Mouse (Mus musculus): ENCODE measurements around the gene Dyrk3. TPM values are rescaled to one million over a fixed set of nuclear protein-coding genes. Genes with fewer than 3 reads are reported as not detected.

The Dyrk3 gene
- polyA plus RNA-seq, 1 experiment from 2014 or later: 3.4 TPM

GRCm38 (mm10) chr1:131092846-131093245, 45.3 kb downstream of the Dyrk3 start:
- 94% methylated on average over 3 of the region's 3 CpGs for whole genome bisulfite sequencing
- Histone ChIP-seq H3K4me3 (replicated peaks; ENCODE audit: low read length) (no peak overlapping the region), H3K4me2 (ENCODE audit: low read depth, low read length) (no peak overlapping the region), H3K9ac (ENCODE audit: low read length) (no peak overlapping the region), H3K9me3 (replicated peaks; ENCODE audit: control insufficient read depth, low read length) (no peaks in the 10 kb centered on the region), H3K36me3 (ENCODE audit: control insufficient read depth, insufficient read depth, low read length) (no peaks in the 10 kb centered on the region), H3K27me3 (ENCODE audit: control insufficient read depth, insufficient read depth, low read length) (no peaks in the 10 kb centered on the region), H3K27ac (ENCODE audit: low read length) (no peak overlapping the region), H3K4me1 (ENCODE audit: control insufficient read depth, insufficient read depth, low read length) (peaks cover 70% of the 10 kb centered on the region)
- ATAC-seq (ENCODE audit: insufficient read depth, low FRiP score): no peak

GRCm38 (mm10) chr1:131092173-131092572, 46.0 kb downstream of the Dyrk3 start:
- 73% methylated on average over 3 of the region's 3 CpGs for WGBS
- no peaks in the 10 kb centered on the region for H3K9me3 ChIP-seq (replicated peaks; ENCODE audit: control insufficient read depth, low read length)
- no peak for ATAC-seq (ENCODE audit: insufficient read depth, low FRiP score)
- no peak overlapping the region for H3K27ac ChIP-seq (ENCODE audit: low read length)
- no peaks in the 10 kb centered on the region for H3K36me3 ChIP-seq (ENCODE audit: control insufficient read depth, insufficient read depth, low read length)
- H3K4me1 ChIP-seq (ENCODE audit: control insufficient read depth, insufficient read depth, low read length): peaks cover 74% of the 10 kb centered on the region
- no peak overlapping the region for H3K4me2 ChIP-seq (ENCODE audit: low read depth, low read length)
- H3K9ac ChIP-seq (ENCODE audit: low read length): no peak overlapping the region
- H3K4me3 ChIP-seq (replicated peaks; ENCODE audit: low read length): no peak overlapping the region
- H3K27me3 ChIP-seq (ENCODE audit: control insufficient read depth, insufficient read depth, low read length): no peaks in the 10 kb centered on the region

- H3K9ac ChIP-seq (ENCODE audit: low read length): no peak overlapping the region
- ATAC-seq (ENCODE audit: insufficient read depth, low FRiP score): no peak
Observed at GRCm38 (mm10) chr1:131091481-131091880, 46.7 kb downstream of the Dyrk3 start.

GRCm38 (mm10) chr1:131090877-131091276, 47.3 kb downstream of the Dyrk3 start:
- H3K27me3 ChIP-seq (ENCODE audit: control insufficient read depth, insufficient read depth, low read length): no peaks in the 10 kb centered on the region
- ATAC-seq (ENCODE audit: insufficient read depth, low FRiP score): no peak
- H3K9ac ChIP-seq (ENCODE audit: low read length): no peak overlapping the region
- 57% methylated on average over 4 of the region's 4 CpGs for WGBS
- H3K9me3 ChIP-seq (replicated peaks; ENCODE audit: control insufficient read depth, low read length): no peaks in the 10 kb centered on the region
- H3K4me2 ChIP-seq (ENCODE audit: low read depth, low read length): no peak overlapping the region
- H3K4me3 ChIP-seq (replicated peaks; ENCODE audit: low read length): no peak overlapping the region
- H3K27ac ChIP-seq (ENCODE audit: low read length): no peak overlapping the region
- no peaks in the 10 kb centered on the region for H3K36me3 ChIP-seq (ENCODE audit: control insufficient read depth, insufficient read depth, low read length)
- H3K4me1 ChIP-seq (ENCODE audit: control insufficient read depth, insufficient read depth, low read length): peaks cover 84% of the 10 kb centered on the region

More at GRCm38 (mm10) chr1:131091481-131091880, 46.7 kb downstream of the Dyrk3 start:
- Histone ChIP-seq H3K27ac (ENCODE audit: low read length) (no peak overlapping the region), H3K4me2 (ENCODE audit: low read depth, low read length) (no peak overlapping the region), H3K36me3 (ENCODE audit: control insufficient read depth, insufficient read depth, low read length) (no peaks in the 10 kb centered on the region), H3K9me3 (replicated peaks; ENCODE audit: control insufficient read depth, low read length) (no peaks in the 10 kb centered on the region), H3K4me1 (ENCODE audit: control insufficient read depth, insufficient read depth, low read length) (peaks cover 81% of the 10 kb centered on the region), H3K27me3 (ENCODE audit: control insufficient read depth, insufficient read depth, low read length) (no peaks in the 10 kb centered on the region), H3K4me3 (replicated peaks; ENCODE audit: low read length) (no peak overlapping the region)
- WGBS: 77% methylated on average over 3 of the region's 3 CpGs

GRCm38 (mm10) chr1:131090261-131090660, 47.9 kb downstream of the Dyrk3 start:
- Histone ChIP-seq H3K4me3 (replicated peaks; ENCODE audit: low read length) (no peak overlapping the region), H3K36me3 (ENCODE audit: control insufficient read depth, insufficient read depth, low read length) (no peaks in the 10 kb centered on the region), H3K27me3 (ENCODE audit: control insufficient read depth, insufficient read depth, low read length) (no peaks in the 10 kb centered on the region), H3K27ac (ENCODE audit: low read length) (no peak overlapping the region), H3K9me3 (replicated peaks; ENCODE audit: control insufficient read depth, low read length) (no peaks in the 10 kb centered on the region), H3K4me2 (ENCODE audit: low read depth, low read length) (no peak overlapping the region), H3K9ac (ENCODE audit: low read length) (no peak overlapping the region; the same call in 1 of the 2 replicates), H3K4me1 (ENCODE audit: control insufficient read depth, insufficient read depth, low read length) (peaks cover 82% of the 10 kb centered on the region)
- no peak for ATAC-seq (ENCODE audit: insufficient read depth, low FRiP score)
- 60% methylated on average over 5 of the region's 5 CpGs for WGBS

GRCm38 (mm10) chr1:131089525-131090127, 48.5 kb downstream of the Dyrk3 start:
- no peak overlapping the region for H3K4me3 ChIP-seq (replicated peaks; ENCODE audit: low read length)
- no peak overlapping the region for H3K4me2 ChIP-seq (ENCODE audit: low read depth, low read length)
- no peaks in the 10 kb centered on the region for H3K9me3 ChIP-seq (replicated peaks; ENCODE audit: control insufficient read depth, low read length)
- H3K27ac ChIP-seq (ENCODE audit: low read length): no peak overlapping the region
- no peak overlapping the region for H3K9ac ChIP-seq (ENCODE audit: low read length)
- no peaks in the 10 kb centered on the region for H3K36me3 ChIP-seq (ENCODE audit: control insufficient read depth, insufficient read depth, low read length)
- no peak for ATAC-seq (ENCODE audit: insufficient read depth, low FRiP score)
- H3K27me3 ChIP-seq (ENCODE audit: control insufficient read depth, insufficient read depth, low read length): no peaks in the 10 kb centered on the region
- 53% methylated on average over 2 of the region's 2 CpGs for WGBS
- H3K4me1 ChIP-seq (ENCODE audit: control insufficient read depth, insufficient read depth, low read length): peaks cover 81% of the 10 kb centered on the region

- Histone ChIP-seq H3K9me3 (replicated peaks; ENCODE audit: control insufficient read depth, low read length) (no peaks in the 10 kb centered on the region), H3K9ac (ENCODE audit: low read length) (no peak overlapping the region), H3K36me3 (ENCODE audit: control insufficient read depth, insufficient read depth, low read length) (no peaks in the 10 kb centered on the region), H3K27ac (ENCODE audit: low read length) (no peak overlapping the region), H3K4me1 (ENCODE audit: control insufficient read depth, insufficient read depth, low read length) (peaks cover 81% of the 10 kb centered on the region), H3K27me3 (ENCODE audit: control insufficient read depth, insufficient read depth, low read length) (no peaks in the 10 kb centered on the region), H3K4me2 (ENCODE audit: low read depth, low read length) (no peak overlapping the region), H3K4me3 (replicated peaks; ENCODE audit: low read length) (no peak overlapping the region)
- 44% methylated on average over 11 of the region's 11 CpGs for WGBS
- no peak for ATAC-seq (ENCODE audit: insufficient read depth, low FRiP score)
Observed at GRCm38 (mm10) chr1:131088547-131088946, 49.6 kb downstream of the Dyrk3 start.

- 46% methylated on average over 7 of the region's 7 CpGs for WGBS
- 0 out of 2 replicates have a peak, but pooled peaks have one; percentile 14 for ATAC-seq (ENCODE audit: insufficient read depth, low FRiP score)
- no peaks in the 10 kb centered on the region for H3K36me3 ChIP-seq (ENCODE audit: control insufficient read depth, insufficient read depth, low read length)
- no peaks in the 10 kb centered on the region for H3K27me3 ChIP-seq (ENCODE audit: control insufficient read depth, insufficient read depth, low read length)
- peaks cover 84% of the 10 kb centered on the region for H3K4me1 ChIP-seq (ENCODE audit: control insufficient read depth, insufficient read depth, low read length)
- H3K4me2 ChIP-seq (ENCODE audit: low read depth, low read length): no peak overlapping the region
- no peaks in the 10 kb centered on the region for H3K9me3 ChIP-seq (replicated peaks; ENCODE audit: control insufficient read depth, low read length)
- H3K9ac ChIP-seq (ENCODE audit: low read length): no peak overlapping the region
- H3K27ac ChIP-seq (ENCODE audit: low read length): peak overlapping the region; percentile 35; the same call in 1 of the 2 replicates
- no peak overlapping the region for H3K4me3 ChIP-seq (replicated peaks; ENCODE audit: low read length)
Observed at GRCm38 (mm10) chr1:131086907-131087306, 51.2 kb downstream of the Dyrk3 start.

GRCm38 (mm10) chr1:131085957-131086739, 52.0 kb downstream of the Dyrk3 start:
- Histone ChIP-seq H3K4me2 (ENCODE audit: low read depth, low read length) (no peak overlapping the region), H3K4me1 (ENCODE audit: control insufficient read depth, insufficient read depth, low read length) (peaks cover 86% of the 10 kb centered on the region)
- ATAC-seq (ENCODE audit: insufficient read depth, low FRiP score): no peak

More at GRCm38 (mm10) chr1:131085957-131086739, 52.0 kb downstream of the Dyrk3 start:
- 38% methylated on average over 4 of the region's 4 CpGs for whole genome bisulfite sequencing
- H3K27ac ChIP-seq (ENCODE audit: low read length): peak overlapping the region; percentile 35; the same call in 1 of the 2 replicates
- H3K27me3 ChIP-seq (ENCODE audit: control insufficient read depth, insufficient read depth, low read length): no peaks in the 10 kb centered on the region
- H3K9me3 ChIP-seq (replicated peaks; ENCODE audit: control insufficient read depth, low read length): no peaks in the 10 kb centered on the region
- no peak overlapping the region for H3K4me3 ChIP-seq (replicated peaks; ENCODE audit: low read length)
- H3K9ac ChIP-seq (ENCODE audit: low read length): no peak overlapping the region
- H3K36me3 ChIP-seq (ENCODE audit: control insufficient read depth, insufficient read depth, low read length): no peaks in the 10 kb centered on the region

Data from stomach, embryonic 16.5 days (tissue).